Mouse (Mus musculus) CH12F3 (cell line): ENCODE measurements around the gene Ikzf2.

ENCODE experiments used
- in situ Hi-C: fragments of 300-500 bp; cut with MboI; formaldehyde crosslinking; loops from 2 replicates; pipeline ENCODE4 v1.14.3; 2020; ENCODE audit warnings: low sequenced_read_pairs

The Ikzf2 gene

DNA sequence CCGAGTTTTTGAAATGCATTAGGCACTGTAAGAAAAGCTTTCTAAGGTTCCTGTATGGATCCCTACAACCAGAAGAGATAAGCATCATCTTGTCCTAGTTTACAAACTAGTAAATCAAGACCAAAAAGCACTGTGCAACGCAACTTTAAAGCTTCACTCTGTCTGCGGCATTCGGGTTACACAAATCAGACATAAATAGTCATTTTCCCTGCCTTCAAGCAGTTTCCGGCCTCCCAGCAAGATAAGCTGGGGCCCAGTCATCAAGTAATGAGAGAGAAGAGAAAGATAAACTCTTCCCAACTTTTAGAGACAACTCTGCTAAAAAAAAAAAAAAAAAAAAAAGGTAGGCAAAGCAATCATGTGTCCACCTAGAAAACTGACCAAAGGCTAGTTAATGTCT, 19.6 kb downstream of the Ikzf2 start:
- in situ Hi-C loops: no loop called here

DNA sequence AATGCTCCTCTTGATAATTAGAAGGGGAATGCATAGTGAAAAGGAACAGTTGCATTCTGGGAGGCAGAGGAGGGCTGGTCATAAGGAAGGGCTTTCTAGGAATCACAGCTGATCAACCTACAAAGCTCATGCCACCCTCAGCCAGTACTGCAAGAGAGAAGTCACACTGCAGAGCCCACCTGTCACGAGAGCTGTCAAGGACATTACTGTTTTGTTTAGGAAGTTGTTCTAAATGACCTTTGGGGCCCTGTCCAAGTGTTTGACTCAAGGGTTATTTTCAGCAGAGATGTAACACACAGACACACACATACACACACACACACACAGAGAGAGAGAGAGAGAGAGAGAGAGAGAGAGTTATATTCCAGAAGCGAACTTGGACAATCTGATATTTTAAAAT, 27.3 kb downstream of the Ikzf2 start:
- in situ Hi-C loops: no loop called here

DNA sequence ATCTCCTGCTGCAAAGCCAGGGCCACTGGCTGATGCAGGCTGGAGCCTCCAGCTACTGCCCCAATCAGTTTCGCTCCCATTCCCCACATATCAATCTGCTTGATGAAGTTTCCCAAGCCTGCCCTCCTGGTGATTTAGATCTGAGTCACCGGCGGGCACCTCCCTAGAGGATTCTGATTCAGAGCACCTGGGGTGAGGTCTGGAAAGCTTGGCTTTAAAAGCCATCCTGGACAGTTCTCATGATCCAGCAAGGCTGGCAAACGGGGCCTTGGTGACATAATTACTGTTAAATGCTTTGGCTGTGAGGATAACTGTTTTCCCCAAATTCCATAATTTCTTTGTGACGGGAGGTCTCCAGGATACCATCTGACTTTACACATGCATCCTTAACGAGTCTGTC, 29.0 kb downstream of the Ikzf2 start:
- in situ Hi-C loops: no loop called here

DNA sequence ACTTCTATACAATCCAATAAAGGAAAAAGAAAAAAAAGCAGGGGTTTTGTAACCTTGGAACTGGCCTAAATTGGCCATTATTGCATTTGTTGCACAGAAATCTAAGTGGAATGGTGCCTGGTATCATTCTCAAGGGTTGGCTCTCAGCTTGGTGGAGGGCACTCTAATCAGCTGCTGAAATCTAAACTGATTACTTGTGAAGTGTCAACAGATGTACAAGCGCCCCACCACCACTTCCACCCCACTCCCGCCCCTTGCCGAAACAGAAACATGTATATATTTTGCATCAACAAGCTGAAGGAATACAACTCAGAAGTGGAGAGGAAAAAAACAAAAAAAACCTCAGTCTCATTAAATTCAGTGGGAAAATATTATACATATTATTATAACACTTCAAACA, 29.6 kb downstream of the Ikzf2 start:
- in situ Hi-C loops: no loop called here

DNA sequence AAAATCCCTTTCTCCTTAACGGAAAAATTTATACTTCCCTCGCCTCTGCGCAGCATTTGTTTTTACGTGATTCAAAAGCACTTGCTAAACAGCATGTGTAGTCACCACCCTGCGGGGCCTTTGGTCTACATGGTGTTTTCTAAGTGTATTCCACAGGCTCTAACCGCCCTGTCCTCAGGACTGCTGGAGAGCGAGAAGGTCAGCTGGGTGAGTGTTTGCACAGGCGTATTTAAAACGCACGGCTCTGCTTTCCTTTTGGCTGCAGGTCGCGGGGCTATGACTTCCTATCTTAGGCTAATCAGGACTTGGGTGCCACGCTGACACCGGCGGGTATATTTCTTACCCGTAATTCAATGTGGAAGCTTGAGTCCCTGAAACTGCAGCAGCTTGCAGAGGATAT, 30.1 kb downstream of the Ikzf2 start:
- in situ Hi-C loops: no loop called here

DNA sequence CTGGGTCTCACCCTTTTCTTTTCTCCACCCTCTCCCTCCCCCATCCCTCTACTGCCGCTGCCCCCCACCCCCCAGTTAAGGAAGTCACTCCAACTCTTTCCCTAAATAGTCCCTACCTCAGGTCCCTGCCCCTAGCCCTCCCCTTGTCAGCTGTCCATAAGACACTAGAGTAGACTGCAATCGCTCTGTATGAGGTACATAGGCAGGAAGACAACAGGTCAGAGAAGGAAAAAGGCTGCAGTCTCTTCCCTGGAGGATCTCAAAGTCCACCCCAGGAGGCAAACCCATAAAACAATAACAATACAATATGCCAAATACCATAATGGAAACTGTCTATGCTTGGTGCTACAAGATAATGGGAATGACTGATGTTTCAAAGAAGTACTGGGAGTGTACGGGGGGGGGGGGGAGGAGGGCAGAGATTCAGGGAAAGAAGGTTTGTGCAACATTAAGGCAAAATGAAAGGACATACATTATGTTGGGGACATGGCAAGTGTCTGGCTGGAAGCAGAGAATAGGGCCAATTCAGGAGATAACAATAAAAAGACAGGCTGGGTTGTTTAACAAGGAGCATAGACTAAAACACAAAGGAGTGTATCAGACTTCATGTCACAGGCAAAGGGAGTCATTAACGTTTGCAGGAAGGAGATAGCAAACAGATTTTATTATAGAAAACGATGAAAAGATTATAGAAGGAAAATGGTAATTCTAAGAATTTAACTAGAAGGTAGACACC, 30.8 kb downstream of the Ikzf2 start:
- in situ Hi-C loops: no loop called here

DNA sequence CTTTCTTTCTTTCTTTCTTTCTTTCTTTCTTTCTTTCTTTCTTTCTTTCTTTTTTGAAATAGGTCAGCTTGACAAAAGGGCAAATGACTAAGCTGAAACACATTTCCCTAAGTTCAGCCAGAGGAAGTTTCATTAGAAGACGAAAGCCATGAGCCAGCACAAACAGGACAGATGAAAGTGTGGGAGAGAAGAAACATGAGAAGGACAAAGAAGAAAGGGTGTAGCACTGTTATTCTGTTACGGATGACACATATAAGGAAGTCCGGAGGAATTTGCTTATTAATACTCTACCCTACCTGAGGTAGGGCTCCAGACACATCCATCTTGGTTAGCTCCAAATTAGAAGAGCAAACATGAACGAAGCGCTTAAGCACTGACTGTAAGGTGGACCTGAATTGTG, 31.7 kb downstream of the Ikzf2 start:
- in situ Hi-C loops: no loop called here

DNA sequence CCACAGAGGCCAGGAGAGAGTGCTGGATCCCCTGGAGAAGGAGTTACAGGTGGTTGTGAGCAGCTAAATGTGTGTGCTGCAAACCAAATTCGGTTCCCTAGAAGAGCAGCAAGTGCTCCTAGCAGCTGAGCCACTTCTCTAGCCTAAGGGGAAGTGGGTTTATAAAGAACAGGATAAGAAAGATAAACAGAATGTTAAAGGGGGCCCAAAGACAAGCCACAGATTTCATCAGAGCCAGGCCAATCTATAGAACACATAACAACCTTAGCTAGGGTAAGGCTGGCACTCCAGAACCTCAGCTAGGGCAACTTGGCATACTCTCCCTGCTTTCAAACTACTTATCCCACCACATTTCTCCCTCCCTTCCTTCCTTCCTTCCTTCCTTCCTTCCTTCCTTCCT, 32.1 kb downstream of the Ikzf2 start:
- in situ Hi-C loops: no loop called here

DNA sequence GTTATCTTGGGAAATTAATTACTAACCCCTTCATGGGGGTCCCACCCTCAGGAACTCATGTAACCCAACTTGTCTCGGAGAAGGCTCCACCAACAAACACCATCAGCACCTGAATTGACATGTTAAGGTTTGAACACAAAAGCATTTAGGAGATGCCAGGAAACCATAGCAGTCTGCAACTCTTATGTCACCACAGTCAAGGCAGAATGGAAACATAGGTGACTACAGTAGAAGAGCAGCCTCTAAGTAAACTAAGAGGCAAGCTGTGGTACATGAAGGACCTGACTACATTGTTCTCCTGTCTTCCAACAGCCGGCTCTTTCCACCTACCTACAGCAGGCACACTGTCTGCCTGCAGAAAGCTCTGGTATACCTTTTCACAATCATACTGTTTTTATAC, 33.6 kb downstream of the Ikzf2 start:
- in situ Hi-C loops: no loop called here

DNA sequence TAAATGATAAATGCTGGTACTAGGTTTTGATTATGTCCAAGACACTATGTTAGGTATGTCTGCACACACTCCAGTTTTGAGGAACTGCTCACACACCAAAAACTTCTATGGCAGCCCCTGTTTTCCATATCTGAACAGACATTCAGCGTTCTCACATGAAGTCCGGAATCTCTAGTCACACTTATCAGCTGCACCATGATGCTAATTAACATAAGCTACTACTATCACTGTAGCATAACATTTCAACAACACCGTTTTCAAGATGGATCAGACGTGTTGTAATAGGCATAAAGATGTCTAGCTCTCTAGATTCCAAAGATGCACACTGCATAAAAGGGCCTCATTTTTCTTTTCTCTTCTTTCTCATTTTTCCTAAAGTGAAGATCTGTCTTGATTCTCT, 43.9 kb downstream of the Ikzf2 start:
- in situ Hi-C loops: no loop called here

DNA sequence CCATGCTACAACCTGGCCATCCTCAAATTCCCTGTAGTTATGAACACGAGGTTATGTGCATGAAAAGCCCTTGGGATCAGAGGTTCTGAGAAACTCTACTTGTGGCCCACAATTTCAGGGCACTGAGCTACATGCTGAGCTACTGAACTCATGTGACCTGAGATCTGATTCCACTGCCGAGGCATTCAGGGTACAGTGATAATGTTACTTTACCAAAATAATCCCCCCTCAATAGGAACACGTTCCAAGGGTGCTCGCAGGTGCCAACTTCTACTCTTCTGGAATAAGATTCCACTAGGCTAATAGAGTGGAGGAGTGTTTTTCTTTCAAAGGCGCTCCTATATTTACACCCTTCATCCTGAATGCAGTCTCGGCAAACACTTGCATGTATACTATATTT, 45.1 kb downstream of the Ikzf2 start:
- in situ Hi-C loops: no loop called here

DNA sequence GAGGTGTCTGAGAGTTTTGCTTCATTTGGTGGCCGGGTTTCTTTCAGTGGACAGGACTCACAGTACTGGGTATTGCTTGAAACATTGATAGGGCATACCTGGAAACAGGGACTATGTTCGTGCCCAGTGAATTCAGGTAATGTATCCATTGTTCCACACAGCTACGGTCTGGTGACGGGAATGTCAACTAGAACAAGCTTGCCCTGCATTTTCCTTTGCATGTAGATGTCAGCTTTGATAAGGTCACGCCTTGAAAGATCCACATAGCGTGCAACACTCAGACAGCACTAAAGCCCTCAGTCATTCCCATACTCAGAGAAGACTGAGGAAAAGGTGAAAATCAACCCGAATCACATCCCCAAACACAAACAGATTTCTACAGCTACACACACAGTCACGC, 48.7 kb downstream of the Ikzf2 start:
- in situ Hi-C loops: no loop called here

DNA sequence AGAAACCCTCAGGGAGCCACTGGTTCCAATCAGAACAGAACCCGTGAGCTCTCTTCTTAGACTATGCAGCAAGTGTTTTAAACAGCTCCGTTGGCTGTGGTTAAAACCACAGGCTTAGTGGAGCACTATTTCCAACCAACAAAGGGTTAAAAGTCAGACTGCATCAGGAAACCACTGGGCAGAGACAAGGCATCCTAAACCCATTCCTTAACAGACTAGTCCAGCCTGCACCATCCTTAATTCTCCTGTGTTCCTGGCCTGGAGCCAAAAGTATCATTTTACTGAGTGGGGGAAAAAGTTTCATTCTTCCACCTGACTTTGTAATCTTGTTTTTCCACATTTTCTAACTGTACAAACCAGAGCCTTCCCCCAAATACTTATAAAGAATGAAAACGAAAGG, 49.1 kb downstream of the Ikzf2 start:
- in situ Hi-C loops: no loop called here

DNA sequence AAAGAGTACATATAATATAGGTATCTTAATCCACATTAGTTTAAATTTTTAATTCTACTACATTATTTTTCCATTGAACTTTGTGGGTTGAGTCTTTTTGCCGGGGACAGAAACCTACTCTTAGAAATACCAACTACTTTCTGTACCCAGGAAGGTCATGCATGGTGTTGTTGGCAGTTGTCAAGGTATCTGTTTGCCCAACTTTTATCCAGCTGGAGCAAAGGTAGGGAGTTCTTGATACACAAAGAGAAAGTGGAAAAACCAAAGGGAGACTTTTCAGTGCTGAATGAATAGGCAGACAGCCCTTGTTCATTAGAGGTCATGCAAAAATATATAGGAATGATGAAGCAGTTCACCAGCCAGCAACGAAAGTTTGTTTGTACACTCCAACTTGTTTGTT, 52.8 kb downstream of the Ikzf2 start:
- in situ Hi-C loops: no loop called here

DNA sequence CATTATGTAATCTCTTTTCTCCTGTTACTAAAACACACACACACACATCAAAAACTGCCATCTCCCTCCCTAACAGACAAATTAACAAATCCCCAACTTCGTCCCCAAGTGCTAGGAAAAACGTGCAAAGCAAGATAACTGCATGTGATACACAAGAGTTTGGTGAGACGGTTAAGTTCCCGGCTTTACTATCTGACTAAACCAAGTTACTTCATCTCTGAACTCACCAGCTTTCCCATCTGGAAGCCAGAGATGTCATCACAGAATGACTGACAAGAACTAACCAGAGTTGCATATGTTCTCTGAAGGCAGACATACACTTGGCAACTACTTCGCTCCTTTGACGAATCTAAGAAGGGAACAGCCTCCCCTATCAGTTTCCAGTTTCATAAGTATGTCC, 56.5 kb downstream of the Ikzf2 start:
- in situ Hi-C loops: no loop called here

DNA sequence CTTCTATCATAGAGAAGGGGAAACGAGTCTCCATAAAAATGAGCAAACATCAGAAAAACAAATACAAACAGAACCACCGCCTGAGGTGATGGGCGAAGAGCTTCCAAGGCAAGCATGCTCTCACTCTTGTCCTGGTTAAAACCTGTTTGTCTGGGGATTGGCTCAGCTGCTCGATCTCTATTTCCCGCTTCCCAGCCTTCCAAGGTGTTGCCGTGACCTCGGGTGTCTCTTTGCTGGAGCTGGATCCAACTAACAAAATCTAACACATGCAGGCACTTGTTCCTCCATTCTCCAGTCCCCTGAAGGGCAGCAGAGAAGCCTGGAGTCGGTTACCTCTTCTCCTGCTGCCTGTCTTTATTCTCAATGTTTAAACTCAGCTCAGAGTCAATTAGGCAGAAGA, 57.5 kb downstream of the Ikzf2 start:
- in situ Hi-C loops: no loop called here

DNA sequence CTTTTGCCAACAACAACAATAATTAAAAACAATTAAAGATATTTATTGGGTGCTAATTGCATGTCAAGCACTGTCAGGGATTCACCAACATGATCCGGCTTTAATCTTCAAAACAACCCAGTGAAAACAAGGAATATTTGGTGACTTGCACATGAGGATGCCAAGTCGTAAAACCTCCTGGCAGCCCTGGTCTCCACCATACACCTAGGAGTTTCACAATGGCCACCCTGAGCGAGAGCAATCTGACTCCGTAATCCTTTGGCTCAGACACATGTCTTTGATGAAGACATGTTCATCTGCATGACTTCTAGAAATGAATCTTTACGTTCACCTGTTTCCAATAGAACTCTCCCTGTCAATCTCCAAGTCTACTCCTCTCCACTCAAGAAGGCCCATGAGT, 75.0 kb downstream of the Ikzf2 start:
- in situ Hi-C loops: no loop called here

DNA sequence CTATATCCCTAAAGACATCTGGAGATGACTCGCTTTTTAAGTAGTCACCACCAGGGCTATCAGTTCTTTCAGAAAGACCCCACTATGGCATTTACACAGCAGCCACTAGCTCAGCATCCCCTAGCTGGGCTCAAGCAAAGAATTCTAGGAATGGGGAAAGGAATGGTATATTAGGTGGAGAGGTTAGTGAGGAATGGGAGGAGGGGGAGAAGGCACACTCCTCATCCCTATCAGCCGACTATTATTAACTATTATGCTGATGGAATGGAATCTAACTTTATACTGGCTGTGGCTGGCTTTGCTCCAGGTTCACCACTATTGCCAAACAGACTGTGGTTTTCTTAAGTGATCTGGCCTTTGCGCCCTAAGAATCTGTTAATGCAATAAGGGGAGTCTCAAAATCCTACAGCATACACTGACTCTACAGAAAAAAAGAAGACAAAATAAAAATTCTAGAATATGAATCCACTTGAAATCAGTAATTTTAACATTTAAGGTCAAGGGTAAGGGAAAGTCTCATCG, 75.8 kb downstream of the Ikzf2 start:
- in situ Hi-C loops: no loop called here

DNA sequence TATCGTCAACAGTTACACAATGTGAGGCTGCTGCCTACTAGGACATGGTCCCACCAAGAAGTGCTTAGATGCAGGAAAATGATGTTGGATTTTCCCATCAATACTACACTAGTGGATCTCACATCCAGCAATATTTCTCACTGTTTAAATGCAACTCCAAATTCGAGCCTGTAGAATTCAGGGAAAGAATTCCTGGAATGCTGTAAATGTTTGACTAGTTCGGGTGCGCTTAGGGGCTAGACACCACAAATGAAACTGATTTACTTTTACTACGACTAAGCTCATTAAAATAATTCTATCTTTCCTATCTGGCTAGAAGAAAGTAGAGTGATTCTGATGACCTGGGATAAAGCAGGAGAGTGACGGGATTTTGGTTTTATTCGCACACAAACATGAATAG, 76.3 kb downstream of the Ikzf2 start:
- in situ Hi-C loops: no loop called here

DNA sequence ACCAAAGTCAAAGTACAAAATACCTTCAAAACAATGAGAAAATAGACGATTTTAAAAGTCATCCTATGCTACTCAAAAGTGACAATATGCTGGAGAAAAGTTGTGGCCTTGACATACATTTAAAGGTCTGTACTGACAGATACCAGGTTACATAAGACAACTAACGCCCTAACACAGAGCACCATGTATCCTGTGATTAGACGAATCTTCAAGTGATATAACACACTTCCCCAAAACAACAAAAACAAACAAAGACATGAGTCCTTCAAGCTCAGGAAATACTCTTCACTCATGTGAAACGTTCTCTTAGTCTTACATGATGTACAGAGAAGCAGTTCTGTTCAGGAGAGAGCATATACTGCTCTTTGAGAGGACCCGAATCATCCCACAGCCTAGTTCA, 78.2 kb downstream of the Ikzf2 start:
- in situ Hi-C loops: no loop called here

DNA sequence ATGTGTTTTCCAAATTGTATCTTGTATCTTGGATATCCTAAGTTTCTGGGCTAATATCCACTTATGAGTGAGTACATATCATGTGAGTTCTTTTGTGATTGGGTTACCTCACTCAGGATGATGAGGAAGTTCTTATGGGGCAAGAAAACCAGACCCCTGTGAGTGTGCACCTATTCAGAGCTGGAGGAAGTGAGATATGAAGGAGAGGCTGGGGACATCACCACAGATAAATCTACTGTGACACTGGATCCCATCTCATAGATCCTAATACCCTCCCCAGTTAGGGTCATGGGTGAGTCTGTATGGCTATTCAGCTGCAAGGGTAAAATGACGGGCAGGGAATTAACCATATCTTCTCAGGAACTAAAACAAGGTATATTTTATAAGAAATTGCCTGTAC, 80.2 kb downstream of the Ikzf2 start:
- in situ Hi-C loops: no loop called here

DNA sequence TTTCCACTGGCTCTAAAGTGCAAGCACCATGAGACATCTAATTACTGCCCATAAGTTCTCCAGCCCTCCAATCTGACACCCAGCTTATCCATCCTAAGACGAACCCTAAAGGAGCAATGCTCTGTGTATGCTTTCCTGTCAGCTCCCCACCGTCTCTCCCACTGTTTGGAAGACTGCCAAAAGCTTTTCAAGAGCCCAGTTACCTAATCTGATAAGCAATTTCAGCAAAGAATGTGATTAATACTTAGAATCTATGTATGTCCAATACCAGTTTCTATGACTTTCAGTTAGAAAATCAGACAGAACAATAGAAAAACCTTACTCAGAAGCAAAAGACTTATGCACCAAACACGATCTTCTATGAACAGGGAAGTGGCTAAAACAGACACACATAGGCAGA, 82.8 kb downstream of the Ikzf2 start:
- in situ Hi-C loops: no loop called here

DNA sequence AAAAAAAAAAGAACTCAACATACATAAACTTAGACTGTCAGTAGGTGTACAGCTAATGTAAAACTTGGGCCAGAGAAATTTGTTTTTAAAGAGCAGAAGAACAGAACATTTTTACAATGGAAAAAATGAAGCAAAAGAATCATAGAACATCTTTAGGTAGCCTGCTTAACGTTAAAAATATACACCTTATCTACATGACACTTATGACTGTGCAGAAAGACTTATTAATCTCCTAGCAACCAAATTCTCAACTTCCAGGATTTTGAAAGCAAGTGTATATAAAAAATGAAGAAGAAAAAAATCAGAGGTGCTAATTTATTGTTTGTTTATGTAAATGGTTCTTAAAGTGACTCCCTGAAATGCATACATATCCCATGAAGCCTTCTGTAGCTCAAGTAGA, 86.1 kb downstream of the Ikzf2 start:
- in situ Hi-C loops: no loop called here
